Mouse (Mus musculus): Measurements from ENCODE around the gene Arxes2.

DNA sequence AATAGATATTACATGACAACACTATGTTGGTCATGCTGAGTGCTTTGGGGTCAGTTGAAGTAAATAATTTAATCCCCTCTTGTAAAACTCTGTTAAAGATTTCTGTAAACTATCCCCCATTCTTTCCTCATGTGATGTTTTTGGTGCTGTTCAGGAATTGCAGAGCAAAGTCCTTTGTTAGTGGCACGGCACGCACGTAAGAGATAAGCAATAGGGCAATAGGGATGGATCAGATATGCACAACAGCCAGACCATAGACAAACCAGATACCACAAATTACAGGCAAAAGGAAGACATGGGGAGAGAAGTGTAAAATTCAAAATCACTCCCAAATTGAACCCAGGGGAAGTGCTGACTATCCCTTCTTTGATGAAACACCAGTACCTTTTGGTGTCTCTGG is 7.4 kb upstream of the Arxes2 start:
- no peak for TF ChIP-seq CTCF (IDR thresholded peaks at IDR 0.05; ENCODE audit: low read depth)
- no peak for TF ChIP-seq EP300 (IDR thresholded peaks at IDR 0.05; ENCODE audit: low read depth)

All from heart, postnatal 0 days (tissue).